Mouse (Mus musculus) olfactory bulb, adult 2 months (tissue): ENCODE measurements at regions not wholly inside any gene's neighbourhood (a gene's known extent, or its start where the extent isn't known, plus 50 kb on each side); places are given as distances from the start of the nearest gene placed in this dataset.

Experiments used
- CTCF ChIP-seq: fragments of 200-500 bp; IDR thresholded peaks from 2 replicates; pipeline ENCODE4 v1.5.1; 2012; ENCODE audit warnings: low read depth, mild to moderate bottlenecking, low read length, moderate library complexity; ENCODE audit not compliant: insufficient read depth
- POLR2A ChIP-seq: fragments of 200-500 bp; IDR thresholded peaks from 2 replicates; pipeline ENCODE4 v1.6.1; 2012; ENCODE audit warnings: mild to moderate bottlenecking, low read depth, low read length, moderate library complexity; ENCODE audit not compliant: insufficient read depth

DNA sequence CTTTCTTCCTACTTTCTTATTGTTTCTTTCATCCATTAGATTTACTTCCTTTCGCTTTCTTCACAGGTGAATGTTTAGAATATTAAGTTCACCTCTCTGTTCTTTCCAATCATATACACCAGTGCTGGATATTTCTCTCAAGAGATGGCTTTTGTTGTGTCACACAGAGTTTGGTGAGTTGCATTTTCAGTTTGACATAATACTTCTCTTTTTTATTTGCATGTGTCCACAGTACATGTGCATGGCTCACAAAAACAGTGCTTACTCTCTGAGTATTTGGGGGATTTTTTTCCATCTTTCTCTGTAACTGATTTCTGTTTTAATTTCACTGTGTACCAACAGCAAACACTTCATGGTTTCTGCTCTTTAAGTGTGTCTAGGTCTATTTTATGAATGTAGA lies 274.5 kb upstream of the Erbb4 start:
- TF ChIP-seq CTCF (no peak), POLR2A (no peak)
